Mouse (Mus musculus) forebrain, embryonic 10.5 days (tissue): Measurements from ENCODE around the gene Cars2. TPM values are rescaled to one million over a fixed set of nuclear protein-coding genes. Genes with fewer than 3 reads are reported as not detected.

ENCODE experiments used
- DNase-seq: peaks from one replicate; pipeline ENCODE4 v3.0.0-alpha.2; 2017; ENCODE audit warnings: low spot score; ENCODE audit errors: extremely low spot score
- H3K27ac ChIP-seq: fragments of 300-500 bp; sonication (generic); 2 replicates; pipeline ENCODE4 v1.5.1; 2016; ENCODE audit warnings: mild to moderate bottlenecking
- H3K27me3 ChIP-seq: fragments of 300-500 bp; sonication (generic); 2 replicates; pipeline ENCODE4 v1.6.1; 2016; ENCODE audit warnings: mild to moderate bottlenecking; ENCODE audit not compliant: poor library complexity, severe bottlenecking
- H3K36me3 ChIP-seq: fragments of 300-500 bp; sonication (generic); replicated peaks from 2 replicates; pipeline ENCODE4 v1.6.1; 2016; ENCODE audit warnings: mild to moderate bottlenecking, moderate library complexity
- H3K4me1 ChIP-seq: fragments of 300-500 bp; sonication (generic); 2 replicates; pipeline ENCODE4 v1.6.1; 2016
- H3K4me3 ChIP-seq: fragments of 300-500 bp; sonication (generic); 2 replicates; pipeline ENCODE4 v1.5.1; 2016; ENCODE audit warnings: mild to moderate bottlenecking, moderate library complexity
- H3K9me3 ChIP-seq: fragments of 300-500 bp; sonication (generic); 2 replicates; pipeline ENCODE4 v1.6.1; 2016; ENCODE audit warnings: mild to moderate bottlenecking, moderate library complexity
- whole genome bisulfite sequencing: fragments of 180-500 bp; shearing (Covaris S2); methylation state at CpG from one replicate; pipeline ENCODE4 v1.1.7; 2016; 5-methylcytosine and 5-hydroxymethylcytosine counted together
- polyA plus RNA-seq: library from polyadenylated mRNA; unstranded; fragments of >200 nt; fragmentation: Nextera tagmentation; extraction: Ambion mirVana; gene quantifications from 2 replicates; pipeline ENCODE4 v1.2.1, GENCODE M21; 2016

Cars2 gene
- polyA plus RNA-seq, result 17.8 and 19.4 TPM in 2 replicates

GRCm38 (mm10) chr8:11550281-11550948 is at the start of gene Cars2:
Gene Cars2, minus strand, starts transcription at chr8:11550783.
- DNase-seq, result peak; percentile 89
- no peaks in the 10 kb centered on the region for H3K27me3 ChIP-seq
- peaks cover 38% of the 10 kb centered on the region for H3K4me1 ChIP-seq
- peak within 1 kb of the TSS; percentile 77 for H3K4me3 ChIP-seq
- H3K36me3 ChIP-seq, result peaks cover 22% of the 10 kb centered on the region
- WGBS, result under 1% methylated on average over 53 of the region's 53 CpGs
- peak within 1 kb of the TSS; percentile 90 for H3K27ac ChIP-seq
- no peaks in the 10 kb centered on the region for H3K9me3 ChIP-seq

- H3K4me1 ChIP-seq, result 0 out of 2 replicates have a peak, but pooled peaks cover 7% of the 10 kb centered on the region
- DNase-seq, result no peak
- H3K36me3 ChIP-seq, result no peaks in the 10 kb centered on the region
- no peak overlapping the region for H3K27ac ChIP-seq
- 81% methylated on average over 12 of the region's 12 CpGs for WGBS
- H3K27me3 ChIP-seq, result no peaks in the 10 kb centered on the region
- H3K9me3 ChIP-seq, result no peaks in the 10 kb centered on the region
- no peak overlapping the region for H3K4me3 ChIP-seq
These were observed 42.8 kb upstream of the Cars2 start for GRCm38 (mm10) chr8:11593222-11593884.

- H3K27me3 ChIP-seq, result no peaks in the 10 kb centered on the region
- no peak overlapping the region for H3K27ac ChIP-seq
- H3K4me1 ChIP-seq, result 0 out of 2 replicates have a peak, but pooled peaks cover 7% of the 10 kb centered on the region
- DNase-seq, result no peak
- H3K9me3 ChIP-seq, result no peaks in the 10 kb centered on the region
- WGBS, result 57% methylated on average over 13 of the region's 13 CpGs
- H3K4me3 ChIP-seq, result no peak overlapping the region
- H3K36me3 ChIP-seq, result no peaks in the 10 kb centered on the region
These were observed 41.7 kb upstream of the Cars2 start for GRCm38 (mm10) chr8:11592296-11592695.

- H3K9me3 ChIP-seq, result no peaks in the 10 kb centered on the region
- no peaks in the 10 kb centered on the region for H3K27me3 ChIP-seq
- WGBS, result 73% methylated on average over 4 of the region's 4 CpGs
- H3K4me3 ChIP-seq, result no peak overlapping the region
- H3K4me1 ChIP-seq, result 0 out of 2 replicates have a peak, but pooled peaks cover 7% of the 10 kb centered on the region
- H3K36me3 ChIP-seq, result no peaks in the 10 kb centered on the region
- no peak overlapping the region for H3K27ac ChIP-seq
- no peak for DNase-seq
These were observed 41.3 kb upstream of the Cars2 start for GRCm38 (mm10) chr8:11591837-11592236.

GRCm38 (mm10) chr8:11586374-11586745 is 35.8 kb upstream of the Cars2 start:
- H3K4me1 ChIP-seq, result peaks cover 5% of the 10 kb centered on the region; the same call in 1 of the 2 replicates
- H3K27me3 ChIP-seq, result no peaks in the 10 kb centered on the region
- 89% methylated on average over 2 of the region's 2 CpGs for WGBS
- no peaks in the 10 kb centered on the region for H3K36me3 ChIP-seq
- H3K4me3 ChIP-seq, result no peak overlapping the region
- H3K9me3 ChIP-seq, result peaks cover 10% of the 10 kb centered on the region; the same call in 1 of the 2 replicates
- no peak for DNase-seq
- H3K27ac ChIP-seq, result no peak overlapping the region

GRCm38 (mm10) chr8:11585513-11586373 is 35.2 kb upstream of the Cars2 start:
- WGBS, result 86% methylated on average over 21 of the region's 21 CpGs
- no peaks in the 10 kb centered on the region for H3K36me3 ChIP-seq
- no peaks in the 10 kb centered on the region for H3K27me3 ChIP-seq
- peaks cover 10% of the 10 kb centered on the region; the same call in 1 of the 2 replicates for H3K9me3 ChIP-seq
- no peak for DNase-seq
- no peak overlapping the region for H3K27ac ChIP-seq
- H3K4me1 ChIP-seq, result peaks cover 5% of the 10 kb centered on the region; the same call in 1 of the 2 replicates
- H3K4me3 ChIP-seq, result no peak overlapping the region

GRCm38 (mm10) chr8:11575604-11576384 is 25.2 kb upstream of the Cars2 start:
- Histone ChIP-seq H3K27ac (0 out of 2 replicates have a peak overlapping the region, but pooled peaks have one; percentile 21), H3K4me1 (peaks cover 20% of the 10 kb centered on the region), H3K27me3 (no peaks in the 10 kb centered on the region), H3K9me3 (no peaks in the 10 kb centered on the region), H3K36me3 (0 out of 2 replicates have a peak, but pooled peaks cover under 1% of the 10 kb centered on the region), H3K4me3 (no peak overlapping the region)
- no peak for DNase-seq
- WGBS, result 64% methylated on average over 16 of the region's 16 CpGs

- Histone ChIP-seq H3K36me3 (peaks cover 8% of the 10 kb centered on the region), H3K27me3 (no peaks in the 10 kb centered on the region), H3K4me3 (no peak overlapping the region), H3K4me1 (peaks cover 20% of the 10 kb centered on the region), H3K27ac (no peak overlapping the region), H3K9me3 (no peaks in the 10 kb centered on the region)
- WGBS, result 75% methylated on average over 9 of the region's 9 CpGs
- DNase-seq, result no peak
These were observed 24.5 kb upstream of the Cars2 start for GRCm38 (mm10) chr8:11574911-11575603.

GRCm38 (mm10) chr8:11572428-11572827 is 21.8 kb upstream of the Cars2 start:
- peak; percentile 10 for DNase-seq
- Histone ChIP-seq H3K27ac (no peak overlapping the region), H3K4me3 (no peak overlapping the region), H3K36me3 (peaks cover 35% of the 10 kb centered on the region), H3K4me1 (peaks cover 20% of the 10 kb centered on the region), H3K9me3 (no peaks in the 10 kb centered on the region), H3K27me3 (no peaks in the 10 kb centered on the region)
- whole genome bisulfite sequencing, result 83% methylated on average over 6 of the region's 6 CpGs

GRCm38 (mm10) chr8:11571950-11572349 is 21.4 kb upstream of the Cars2 start:
- H3K4me1 ChIP-seq, result peaks cover 20% of the 10 kb centered on the region
- peaks cover 39% of the 10 kb centered on the region for H3K36me3 ChIP-seq
- no peak for DNase-seq
- no peaks in the 10 kb centered on the region for H3K27me3 ChIP-seq
- no peak overlapping the region for H3K27ac ChIP-seq
- H3K4me3 ChIP-seq, result no peak overlapping the region
- 89% methylated on average over 10 of the region's 10 CpGs for WGBS
- H3K9me3 ChIP-seq, result no peaks in the 10 kb centered on the region

GRCm38 (mm10) chr8:11570742-11571141 is 20.2 kb upstream of the Cars2 start:
- 96% methylated on average over 4 of the region's 4 CpGs for WGBS
- DNase-seq, result no peak
- H3K36me3 ChIP-seq, result peaks cover 51% of the 10 kb centered on the region
- no peak overlapping the region for H3K27ac ChIP-seq
- H3K9me3 ChIP-seq, result no peaks in the 10 kb centered on the region
- peaks cover 13% of the 10 kb centered on the region for H3K4me1 ChIP-seq
- no peak overlapping the region for H3K4me3 ChIP-seq
- no peaks in the 10 kb centered on the region for H3K27me3 ChIP-seq
